Mouse (Mus musculus) CH12.LX (cell line): ENCODE measurements at regions not wholly inside any gene's neighbourhood (a gene's known extent, or its start where the extent isn't known, plus 50 kb on each side); places are given as distances from the start of the nearest gene placed in this dataset.

Source experiments
- DNase-seq: peaks from one replicate; pipeline ENCODE4 v3.0.0-alpha.2; 2013; ENCODE audit errors: extremely low read depth
- H3K27ac ChIP-seq: 2 replicates; pipeline ENCODE4 v1.5.1; 2012; ENCODE audit warnings: low read depth, mild to moderate bottlenecking, control low read depth, moderate library complexity; ENCODE audit not compliant: insufficient read depth
- H3K27me3 ChIP-seq: replicated peaks from 2 replicates; pipeline ENCODE3; 2012; ENCODE audit warnings: inconsistent platforms
- H3K36me3 ChIP-seq, 2 experiments: replicated peaks in 1 of 2; 2 replicates each; pipeline versions ENCODE3 to v1.6.1; 2012; ENCODE audit warnings: inconsistent platforms in 1 of 2, low read length in 1 of 2, mild to moderate bottlenecking in 1 of 2, mixed read lengths in 1 of 2, moderate library complexity in 1 of 2; ENCODE audit not compliant: control insufficient read depth in 1 of 2, insufficient read depth in 1 of 2
- H3K4me1 ChIP-seq, 2 experiments: 2 replicates each; pipeline ENCODE4 v1.6.1; 2012; ENCODE audit warnings: inconsistent platforms in 1 of 2, moderate library complexity in 1 of 2; ENCODE audit not compliant: insufficient read depth in 2 of 2, control insufficient read depth in 1 of 2
- H3K4me2 ChIP-seq: 2 replicates; pipeline ENCODE4 v1.6.1; 2012; ENCODE audit warnings: low read depth, mild to moderate bottlenecking, control low read depth; ENCODE audit not compliant: poor library complexity, insufficient read depth, severe bottlenecking
- H3K4me3 ChIP-seq, 3 experiments: fragments of 150-350 bp in 1 of 3; sonication (generic) in 1 of 3; replicated peaks in 1 of 3; 2 replicates each; pipeline versions ENCODE3 to v1.5.1; 2011 to 2012; ENCODE audit warnings: low read depth in 2 of 3, low read length in 2 of 3, mild to moderate bottlenecking in 2 of 3, moderate library complexity in 2 of 3, control low read depth in 1 of 3, improper control_type of control experiment in 1 of 3, inconsistent platforms in 1 of 3, mixed read lengths in 1 of 3; ENCODE audit not compliant: poor library complexity in 1 of 3
- H3K79me2 ChIP-seq: replicated peaks from 2 replicates; pipeline ENCODE4 v1.6.1; 2012; ENCODE audit warnings: mild to moderate bottlenecking, moderate library complexity; ENCODE audit not compliant: control insufficient read depth, poor library complexity, insufficient read depth, severe bottlenecking; ENCODE audit errors: extremely low read depth
- H3K9ac ChIP-seq: 2 replicates; pipeline ENCODE4 v1.6.1; 2012; ENCODE audit warnings: low read depth, mild to moderate bottlenecking, control low read depth, moderate library complexity; ENCODE audit not compliant: insufficient read depth
- H3K9me3 ChIP-seq: replicated peaks from 2 replicates; pipeline ENCODE3; 2012; ENCODE audit warnings: low read length, inconsistent platforms, mixed read lengths
- BHLHE40 ChIP-seq: IDR thresholded peaks from 2 replicates; pipeline ENCODE4 v1.6.1; 2011; ENCODE audit warnings: mild to moderate bottlenecking, low read depth, low read length, improper control_type of control experiment
- CHD1 ChIP-seq: IDR thresholded peaks from 2 replicates; pipeline ENCODE4 v1.6.1; 2012; ENCODE audit warnings: low read depth, low read length, improper control_type of control experiment, inconsistent platforms
- CHD2 ChIP-seq: IDR thresholded peaks from 2 replicates; pipeline ENCODE4 v1.6.1; 2011; ENCODE audit warnings: low read length, improper control_type of control experiment
- CTCF ChIP-seq, 2 experiments: IDR thresholded peaks in 1 of 2; conservative IDR thresholded peaks in 1 of 2; 2 replicates each; pipeline ENCODE4 v1.5.1; 2011 to 2012; ENCODE audit warnings: low read depth in 2 of 2, low read length in 2 of 2, improper control_type of control experiment in 1 of 2, inconsistent platforms in 1 of 2, mild to moderate bottlenecking in 1 of 2, moderate library complexity in 1 of 2
- E2F4 ChIP-seq: IDR thresholded peaks from 2 replicates; pipeline ENCODE4 v1.6.1; 2011; ENCODE audit warnings: low read depth, low read length, improper control_type of control experiment; ENCODE audit not compliant: insufficient replicate concordance
- ELF1 ChIP-seq: IDR thresholded peaks from 2 replicates; pipeline ENCODE4 v1.6.1; 2014; ENCODE audit warnings: low read depth, mild to moderate bottlenecking, inconsistent platforms, low read length, improper control_type of control experiment
- EP300 ChIP-seq: IDR thresholded peaks from 2 replicates; pipeline ENCODE4 v1.6.1; 2011; ENCODE audit warnings: low read length, improper control_type of control experiment
- ETS1 ChIP-seq: conservative IDR thresholded peaks from 2 replicates; pipeline ENCODE4 v1.6.1; 2012; ENCODE audit warnings: low read depth, mild to moderate bottlenecking, inconsistent platforms, low read length, improper control_type of control experiment, moderate library complexity
- GABPA ChIP-seq: IDR thresholded peaks from 2 replicates; pipeline ENCODE4 v1.6.1; 2012; ENCODE audit warnings: low read depth, low read length, improper control_type of control experiment, inconsistent platforms; ENCODE audit not compliant: insufficient replicate concordance
- HCFC1 ChIP-seq: IDR thresholded peaks from 2 replicates; pipeline ENCODE4 v1.6.1; 2012; ENCODE audit warnings: low read depth, mild to moderate bottlenecking, inconsistent platforms, low read length, improper control_type of control experiment
- IRF4 ChIP-seq: IDR thresholded peaks from 2 replicates; pipeline ENCODE4 v1.6.1; 2014; ENCODE audit warnings: low read depth, mild to moderate bottlenecking, inconsistent platforms, low read length, improper control_type of control experiment
- JUN ChIP-seq: IDR thresholded peaks from 2 replicates; pipeline ENCODE4 v1.6.1; 2011; ENCODE audit warnings: low read depth, mild to moderate bottlenecking, low read length, improper control_type of control experiment, moderate library complexity; ENCODE audit not compliant: insufficient read depth
- JUND ChIP-seq: conservative IDR thresholded peaks from 2 replicates; pipeline ENCODE4 v1.6.1; 2011; ENCODE audit warnings: low read depth, low read length, improper control_type of control experiment
- KAT2A ChIP-seq: IDR thresholded peaks from 2 replicates; pipeline ENCODE4 v1.6.1; 2012; ENCODE audit warnings: low read length, improper control_type of control experiment, inconsistent platforms; ENCODE audit not compliant: insufficient replicate concordance
- MAFK ChIP-seq: IDR thresholded peaks from 2 replicates; pipeline ENCODE4 v1.6.1; 2011; ENCODE audit warnings: low read length, improper control_type of control experiment; ENCODE audit not compliant: insufficient replicate concordance
- MAX ChIP-seq: IDR thresholded peaks from 2 replicates; pipeline ENCODE4 v1.6.1; 2011; ENCODE audit warnings: low read length, improper control_type of control experiment
- MAZ ChIP-seq: IDR thresholded peaks from 2 replicates; pipeline ENCODE4 v1.6.1; 2012; ENCODE audit warnings: low read depth, mild to moderate bottlenecking, inconsistent platforms, low read length, improper control_type of control experiment, moderate library complexity
- MEF2A ChIP-seq: IDR thresholded peaks from 2 replicates; pipeline ENCODE4 v1.6.1; 2014; ENCODE audit warnings: low read depth, mild to moderate bottlenecking, inconsistent platforms, low read length, improper control_type of control experiment, borderline replicate concordance
- MXI1 ChIP-seq: IDR thresholded peaks from 2 replicates; pipeline ENCODE4 v1.6.1; 2011; ENCODE audit warnings: mild to moderate bottlenecking, low read depth, low read length, improper control_type of control experiment
- MYC ChIP-seq: IDR thresholded peaks from 2 replicates; pipeline ENCODE4 v1.6.1; 2011; ENCODE audit warnings: low read depth, mild to moderate bottlenecking, improper control_type of control experiment, low read length
- NELFE ChIP-seq: IDR thresholded peaks from 2 replicates; pipeline ENCODE4 v1.6.1; 2011; ENCODE audit warnings: low read depth, low read length, improper control_type of control experiment
- NRF1 ChIP-seq: IDR thresholded peaks from 2 replicates; pipeline ENCODE4 v1.6.1; 2014; ENCODE audit warnings: low read depth, mild to moderate bottlenecking, inconsistent platforms, low read length, improper control_type of control experiment, moderate library complexity
- PAX5 ChIP-seq: IDR thresholded peaks from 2 replicates; pipeline ENCODE4 v1.6.1; 2012; ENCODE audit warnings: low read length, inconsistent platforms, mixed read lengths
- POLR2A ChIP-seq: IDR thresholded peaks from 2 replicates; pipeline ENCODE4 v1.6.1; 2011; ENCODE audit warnings: low read depth, mild to moderate bottlenecking, improper control_type of control experiment, low read length
- POLR2AphosphoS2 ChIP-seq: IDR thresholded peaks from 2 replicates; pipeline ENCODE4 v1.6.1; 2011; ENCODE audit warnings: low read depth, low read length, improper control_type of control experiment
- RAD21 ChIP-seq: IDR thresholded peaks from 2 replicates; pipeline ENCODE4 v1.6.1; 2011; ENCODE audit warnings: low read depth, mild to moderate bottlenecking, low read length, improper control_type of control experiment, moderate library complexity
- RCOR1 ChIP-seq: conservative IDR thresholded peaks from 2 replicates; pipeline ENCODE4 v1.6.1; 2012; ENCODE audit warnings: low read depth, mild to moderate bottlenecking, inconsistent platforms, low read length, improper control_type of control experiment
- SIN3A ChIP-seq: IDR thresholded peaks from 2 replicates; pipeline ENCODE4 v1.6.1; 2012; ENCODE audit warnings: low read length, improper control_type of control experiment, inconsistent platforms
- SMC3 ChIP-seq: IDR thresholded peaks from 2 replicates; pipeline ENCODE4 v1.6.1; 2011; ENCODE audit warnings: low read depth, low read length, improper control_type of control experiment
- TBP ChIP-seq: conservative IDR thresholded peaks from 2 replicates; pipeline ENCODE4 v1.6.1; 2011; ENCODE audit warnings: low read depth, low read length, improper control_type of control experiment
- TCF12 ChIP-seq: IDR thresholded peaks from 2 replicates; pipeline ENCODE4 v1.6.1; 2014; ENCODE audit warnings: low read depth, mild to moderate bottlenecking, inconsistent platforms, low read length, improper control_type of control experiment
- UBTF ChIP-seq: IDR thresholded peaks from 2 replicates; pipeline ENCODE4 v1.6.1; 2012; ENCODE audit warnings: low read depth, mild to moderate bottlenecking, inconsistent platforms, low read length, improper control_type of control experiment, moderate library complexity
- USF1 ChIP-seq: IDR thresholded peaks from 2 replicates; pipeline ENCODE4 v1.6.1; 2014; ENCODE audit warnings: low read depth, mild to moderate bottlenecking, inconsistent platforms, low read length, improper control_type of control experiment
- USF2 ChIP-seq: conservative IDR thresholded peaks from 2 replicates; pipeline ENCODE4 v1.6.1; 2011; ENCODE audit warnings: low read depth, low read length, improper control_type of control experiment
- ZC3H11A ChIP-seq: IDR thresholded peaks from 2 replicates; pipeline ENCODE4 v1.6.1; 2012; ENCODE audit warnings: low read depth, mild to moderate bottlenecking, inconsistent platforms, low read length, improper control_type of control experiment
- ZKSCAN1 ChIP-seq: IDR thresholded peaks from 2 replicates; pipeline ENCODE4 v1.6.1; 2012; ENCODE audit warnings: low read depth, inconsistent platforms, low read length, improper control_type of control experiment, borderline replicate concordance
- ZMIZ1 ChIP-seq: IDR thresholded peaks from 2 replicates; pipeline ENCODE4 v1.6.1; 2012; ENCODE audit warnings: low read depth, mild to moderate bottlenecking, inconsistent platforms, low read length, improper control_type of control experiment
- ZNF384 ChIP-seq: IDR thresholded peaks from 2 replicates; pipeline ENCODE4 v1.6.1; 2012; ENCODE audit warnings: low read depth, low read length, improper control_type of control experiment, inconsistent platforms
- dilution Hi-C: fragments of 300-500 bp; cut with MboI; formaldehyde crosslinking; loops from 2 replicates; pipeline ENCODE4 v1.14.3; 2020; ENCODE audit warnings: low sequenced_read_pairs; ENCODE audit not compliant: extremely low pct_unique_long_range_greater_than_20kb, extremely low pct_ligation_motif_present
- in situ Hi-C: fragments of 300-500 bp; cut with MboI; formaldehyde crosslinking; loops from 3 replicates; pipeline ENCODE4 v1.14.3; 2019; ENCODE audit warnings: low sequenced_read_pairs, low pct_ligation_motif_present, low pct_unique_long_range_greater_than_20kb, mixed read lengths

DNA sequence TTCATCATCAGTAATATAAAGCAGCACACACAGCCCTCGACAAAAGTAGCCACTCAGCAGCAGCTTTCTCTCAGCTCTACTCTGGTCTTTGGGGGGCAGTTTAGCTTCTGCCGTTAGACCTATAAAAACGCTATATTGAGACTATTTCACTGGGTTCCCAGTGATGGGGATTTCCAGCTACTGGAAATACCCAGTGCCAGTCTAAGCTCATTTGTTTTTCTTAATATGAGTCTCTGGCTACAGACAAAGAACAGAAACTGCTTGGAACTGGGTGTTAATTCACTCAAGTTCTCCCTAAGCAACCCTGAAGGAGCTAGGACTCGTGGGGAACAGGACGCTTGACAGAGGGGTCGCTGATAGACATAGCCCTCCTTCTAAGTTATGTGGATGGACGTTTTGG, 100.3 kb upstream of the Cdc42ep3 start:
- in situ Hi-C loops (no loop called here), dilution Hi-C loops (no loop called here)
- H3K27ac ChIP-seq: peak overlapping the region; percentile 97
- DNase-seq: peak; percentile 84
- H3K9me3 ChIP-seq: no peaks in the 10 kb centered on the region
- H3K79me2 ChIP-seq: no peaks in the 10 kb centered on the region
- H3K4me3 ChIP-seq: no peak overlapping the region
- peak overlapping the region; percentile 90 for H3K4me2 ChIP-seq
- peak overlapping the region; percentile 49; the same call in 1 of the 2 replicates for H3K9ac ChIP-seq
- TF ChIP-seq CTCF (conservative IDR thresholded peaks at IDR 0.05 in 1 of 2, IDR thresholded peaks at IDR 0.05 in 1 of 2; ENCODE audit: low read depth in 2 of 2, low read length in 2 of 2) (no peak), SMC3 (no peak; the same call in 1 of the 2 replicates), MAZ (no peak), JUND (peak; percentile 96), MXI1 (no peak), MAFK (peak; percentile 42), USF2 (no peak), MYC (no peak), JUN (peak; percentile 93), POLR2A (peak; percentile 35; the same call in 1 of the 2 replicates), ZMIZ1 (no peak), ELF1 (no peak), HCFC1 (0 out of 2 replicates have a peak, but pooled peaks have one; percentile 20), UBTF (no peak), IRF4 (peak; percentile 99), USF1 (no peak), EP300 (peak; percentile 98), CHD2 (peak; percentile 81), TCF12 (peak; percentile 60), ZNF384 (no peak), KAT2A (no peak), SIN3A (peak; percentile 60; the same call in 1 of the 2 replicates), ETS1 (peak; percentile 91), POLR2AphosphoS2 (no peak), MAX (0 out of 2 replicates have a peak, but pooled peaks have one; percentile 30), ZC3H11A (no peak), RCOR1 (peak; percentile 77; the same call in 1 of the 2 replicates), CHD1 (no peak), PAX5 (no peak), GABPA (no peak), ZKSCAN1 (no peak), NRF1 (no peak), BHLHE40 (peak; percentile 53; the same call in 1 of the 2 replicates), RAD21 (peak; percentile 12), MEF2A (peak; percentile 93), E2F4 (no peak), TBP (peak; percentile 38; the same call in 1 of the 2 replicates), NELFE (no peak)
- H3K36me3 ChIP-seq: no peaks in the 10 kb centered on the region
- H3K27me3 ChIP-seq: no peaks in the 10 kb centered on the region
- H3K4me1 ChIP-seq: peaks cover 28 to 65% of the 10 kb centered on the region in 2 experiments
